Mouse (Mus musculus) ovary, postnatal 36 days (tissue): ENCODE results near the gene C5ar2.
"Not testable (repeated sequence)": the region's sequence is repeated elsewhere in the genome, so short reads cannot be mapped to it uniquely, and the experiment has no call there.

Source experiments
- DNase-seq: peaks from one replicate; pipeline ENCODE4 v3.0.0; 2022; ENCODE audit warnings: low spot score, mixed read lengths

Gene C5ar2

GRCm38 (mm10) chr7:16244067-16244466, at the start of gene C5ar2:
C5ar2 (minus strand) TSS chr7:16244154.
- DNase-seq, result no peak

GRCm38 (mm10) chr7:16287791-16288190, 43.8 kb upstream of the C5ar2 start:
- no peak for DNase-seq

- no peak for DNase-seq
These were observed 43.1 kb upstream of the C5ar2 start for GRCm38 (mm10) chr7:16287016-16287415.

- DNase-seq, result peak; percentile 100
These were observed 42.3 kb upstream of the C5ar2 start, which contains the start of gene Ccdc9 for GRCm38 (mm10) chr7:16286026-16286961. Ccdc9 (minus strand) TSS chr7:16286795.

GRCm38 (mm10) chr7:16285450-16286025, 41.6 kb upstream of the C5ar2 start:
- peak; percentile 75 for DNase-seq

- DNase-seq, result no peak
These were observed 41.0 kb upstream of the C5ar2 start for GRCm38 (mm10) chr7:16284904-16285303.

- no peak for DNase-seq
These were observed 40.0 kb upstream of the C5ar2 start for GRCm38 (mm10) chr7:16284001-16284400.

GRCm38 (mm10) chr7:16282334-16282733, 38.4 kb upstream of the C5ar2 start:
- no peak for DNase-seq

GRCm38 (mm10) chr7:16280721-16281120, 36.8 kb upstream of the C5ar2 start:
- DNase-seq, result no peak

GRCm38 (mm10) chr7:16274922-16275890, 31.3 kb upstream of the C5ar2 start:
- no peak for DNase-seq

- peak; percentile 74 for DNase-seq
These were observed 29.8 kb upstream of the C5ar2 start for GRCm38 (mm10) chr7:16273766-16274140.

- DNase-seq, result peak; percentile 83
These were observed 29.3 kb upstream of the C5ar2 start, which contains the start of gene Inafm1 for GRCm38 (mm10) chr7:16273081-16273765. Inafm1 (minus strand) TSS chr7:16273617.

GRCm38 (mm10) chr7:16272681-16273080, 28.7 kb upstream of the C5ar2 start:
- peak; percentile 76 for DNase-seq

- DNase-seq, result no peak
These were observed 27.2 kb upstream of the C5ar2 start for GRCm38 (mm10) chr7:16271139-16271538.

- not testable (repeated sequence) for DNase-seq
These were observed 22.6 kb upstream of the C5ar2 start for GRCm38 (mm10) chr7:16266593-16266992.

- no peak for DNase-seq
These were observed 21.9 kb upstream of the C5ar2 start for GRCm38 (mm10) chr7:16265856-16266255.

GRCm38 (mm10) chr7:16263843-16264242, 19.9 kb upstream of the C5ar2 start:
- no peak for DNase-seq

GRCm38 (mm10) chr7:16263015-16263787, 19.2 kb upstream of the C5ar2 start:
- peak; percentile 71 for DNase-seq

GRCm38 (mm10) chr7:16261097-16261496, 17.1 kb upstream of the C5ar2 start:
- no peak for DNase-seq

- DNase-seq, result no peak
These were observed 15.2 kb upstream of the C5ar2 start, which contains the start of gene C5ar1 for GRCm38 (mm10) chr7:16259110-16259590. C5ar1 (minus strand) TSS chr7:16259540.
